Comparison of ENCODE assay signal across 8 mouse cellular contexts in the genomic region with DNA sequence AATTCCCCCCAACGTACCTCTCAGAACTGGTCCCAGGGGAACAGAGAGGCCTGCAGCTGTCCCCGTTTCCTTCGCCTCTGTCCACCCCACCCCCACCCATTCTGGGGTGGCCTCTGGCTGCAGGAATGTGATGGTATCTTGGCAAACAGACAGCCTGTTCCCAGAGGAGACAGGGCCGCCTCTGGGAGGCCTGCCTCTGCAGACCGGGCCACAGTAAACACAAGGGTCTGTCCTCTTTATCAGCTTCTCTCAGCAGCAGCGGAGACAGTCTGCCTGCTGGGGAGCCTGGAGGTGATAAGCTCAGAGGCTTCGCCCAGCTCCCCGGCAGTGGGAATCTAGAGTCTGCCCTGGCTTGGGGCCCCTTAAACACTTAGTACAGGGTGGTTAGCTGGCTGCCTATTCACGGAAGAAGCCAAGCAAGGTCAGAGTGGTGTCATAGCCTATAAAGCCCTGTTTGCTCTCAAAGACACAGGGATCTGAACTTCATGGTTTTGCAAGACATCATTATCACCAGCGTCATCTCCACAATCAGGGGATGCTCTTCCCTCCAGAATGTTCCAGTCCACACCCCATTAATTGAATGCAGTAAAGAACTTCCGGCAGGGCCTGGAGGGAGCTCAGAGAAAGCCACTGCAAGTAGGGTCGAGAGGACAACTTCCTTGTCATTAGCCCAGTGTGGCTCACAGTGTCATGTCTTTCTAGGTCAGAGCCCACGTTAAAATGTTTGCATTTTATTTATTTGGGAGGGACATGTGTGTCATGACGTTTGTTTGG. TPM values are rescaled to one million over a fixed set of nuclear protein-coding genes. Genes with fewer than 3 reads are reported as not detected.
A peak's percentile ranks its signal among the peaks of the same experiment; 100 is the strongest.
DNase-seq lines count a peak whose midpoint lies in the region; TF ChIP-seq lines count a peak whose summit lies in the region.

No protein-coding gene starts in this region.

- peak; percentile 70; the same call in 1 of the 2 replicates for TF ChIP-seq POLR2A in lung, adult 2 months (IDR thresholded peaks at IDR 0.05; ENCODE audit: borderline replicate concordance, extremely low read depth, low read depth, low read length)

- peak; percentile 66 for DNase-seq in 3134 (ENCODE audit: extremely low read depth, insufficient read length, low spot score)
- peak; percentile 47 for DNase-seq in R1 (ENCODE audit: low read depth, low spot score)
- peak; percentile 36 for DNase-seq in gastrocnemius, postnatal 25 days
- peak; percentile 66 for DNase-seq in kidney, adult 11 months
- peak; percentile 46 for DNase-seq in lung, adult 2 months
- peak; percentile 49 to 64 for DNase-seq in spleen, postnatal 14 days (ENCODE audit: low spot score in 2 of 2)
- DNase-seq in right cerebral cortex, postnatal 4 days, result no peak
- no peak for DNase-seq in frontal cortex, postnatal 14 days (ENCODE audit: low spot score in 2 of 2)

- no peak overlapping the region for H3K4me3 ChIP-seq in lung, adult 2 months (replicated peaks; ENCODE audit: extremely low read depth, low read depth, low read length)

- peaks cover 12% of the 10 kb centered on the region; the same call in 1 of the 2 replicates for H3K4me1 ChIP-seq in lung, adult 2 months (ENCODE audit: control insufficient read depth, insufficient read depth, low read length)

- WGBS in lung, adult 2 months, result 16% methylated on average over 14 of the region's 14 CpGs

- TF ChIP-seq CTCF in lung, adult 2 months (IDR thresholded peaks at IDR 0.05; ENCODE audit: insufficient read depth, low read length), result no peak

RNA-seq across cellular contexts. Expression of a gene that starts 23.4 kb away (rescaled TPM):
- total RNA-seq in gastrocnemius, postnatal 25 days (2021), result 1 to 10 TPM; 2.8 to 5.2 TPM
- polyA plus RNA-seq in lung, adult 2 months (2012; rRNA removed), result 260 and 369 TPM in 2 replicates

Comparison
In these comparisons a context has a peak if more than half of its experiments do, and no peak if none do; other contexts are left out.
1. DNase-seq: peak in 3134 (single experiment), R1 (single experiment), gastrocnemius, postnatal 25 days (single experiment), kidney, adult 11 months (single experiment), lung, adult 2 months (single experiment) and spleen, postnatal 14 days (2 of 2); none in right cerebral cortex, postnatal 4 days (single experiment) and frontal cortex, postnatal 14 days (0 of 2).